Mouse (Mus musculus) liver, embryonic 12.5 days (tissue): ENCODE measurements around the gene Atxn7l1. TPM values are rescaled to one million over a fixed set of nuclear protein-coding genes. Genes with fewer than 3 reads are reported as not detected.

ENCODE experiments used
- ATAC-seq: fragments of 200-750 bp; cut with Nextera tagmentation; 2 replicates; pipeline ENCODE4 v1.8.0; 2017; ENCODE audit warnings: moderate number of reproducible peaks, mild to moderate bottlenecking, moderate library complexity
- H3K27ac ChIP-seq: fragments of 300-500 bp; sonication (generic); 2 replicates; pipeline ENCODE4 v1.5.1; 2016; ENCODE audit warnings: mild to moderate bottlenecking
- H3K27me3 ChIP-seq: fragments of 300-500 bp; sonication (generic); replicated peaks from 2 replicates; pipeline ENCODE4 v1.6.1; 2016; ENCODE audit warnings: mild to moderate bottlenecking, moderate library complexity
- H3K36me3 ChIP-seq: fragments of 300-500 bp; sonication (generic); 2 replicates; pipeline ENCODE4 v1.6.1; 2016; ENCODE audit warnings: mild to moderate bottlenecking, moderate library complexity
- H3K4me1 ChIP-seq: fragments of 300-500 bp; sonication (generic); 2 replicates; pipeline ENCODE4 v1.6.1; 2016
- H3K4me2 ChIP-seq: fragments of 300-500 bp; sonication (generic); 2 replicates; pipeline ENCODE4 v1.6.1; 2016; ENCODE audit warnings: mild to moderate bottlenecking, moderate library complexity
- H3K4me3 ChIP-seq: fragments of 300-500 bp; sonication (generic); 2 replicates; pipeline ENCODE4 v1.5.1; 2016; ENCODE audit warnings: mild to moderate bottlenecking, moderate library complexity
- H3K9ac ChIP-seq: fragments of 300-500 bp; sonication (generic); 2 replicates; pipeline ENCODE4 v1.6.1; 2016; ENCODE audit warnings: mild to moderate bottlenecking, moderate library complexity
- H3K9me3 ChIP-seq: fragments of 300-500 bp; sonication (generic); replicated peaks from 2 replicates; pipeline ENCODE4 v1.6.1; 2016; ENCODE audit warnings: mild to moderate bottlenecking, moderate library complexity
- WGBS: fragments of 180-500 bp; shearing (Covaris S2); methylation state at CpG from one replicate; pipeline ENCODE4 v1.1.7; 2016; ENCODE audit not compliant: insufficient replicate concordance; 5-methylcytosine and 5-hydroxymethylcytosine counted together
- polyA plus RNA-seq: library from polyadenylated mRNA; unstranded; fragments of >200 nt; fragmentation: Nextera tagmentation; extraction: Ambion mirVana; gene quantifications from 2 replicates; pipeline ENCODE4 v1.2.1, GENCODE M21; 2016

Atxn7l1 gene
- polyA plus RNA-seq, 1 experiment from 2014 or later = 16.9 TPM

- Histone ChIP-seq H3K4me1 (peaks cover 18% of the 10 kb centered on the region), H3K27ac (no peak overlapping the region), H3K27me3 (no peaks in the 10 kb centered on the region), H3K36me3 (no peaks in the 10 kb centered on the region), H3K9me3 (no peaks in the 10 kb centered on the region), H3K9ac (no peak overlapping the region), H3K4me2 (no peak overlapping the region), H3K4me3 (no peak overlapping the region)
- 0 out of 2 replicates have a peak, but pooled peaks have one; percentile 28 for ATAC-seq
- 76% methylated on average over 9 of the region's 9 CpGs for WGBS
These were observed 138.6 kb downstream of the Atxn7l1 start for GRCm38 (mm10) chr12:33285933-33286649.

- Histone ChIP-seq H3K9me3 (no peaks in the 10 kb centered on the region), H3K4me2 (no peak overlapping the region), H3K27ac (no peak overlapping the region), H3K9ac (no peak overlapping the region), H3K27me3 (no peaks in the 10 kb centered on the region), H3K4me3 (no peak overlapping the region), H3K36me3 (no peaks in the 10 kb centered on the region), H3K4me1 (peaks cover 18% of the 10 kb centered on the region)
- 65% methylated on average over 3 of the region's 3 CpGs for WGBS
- ATAC-seq = no peak
These were observed 140.2 kb downstream of the Atxn7l1 start for GRCm38 (mm10) chr12:33287686-33288085.

DNA sequence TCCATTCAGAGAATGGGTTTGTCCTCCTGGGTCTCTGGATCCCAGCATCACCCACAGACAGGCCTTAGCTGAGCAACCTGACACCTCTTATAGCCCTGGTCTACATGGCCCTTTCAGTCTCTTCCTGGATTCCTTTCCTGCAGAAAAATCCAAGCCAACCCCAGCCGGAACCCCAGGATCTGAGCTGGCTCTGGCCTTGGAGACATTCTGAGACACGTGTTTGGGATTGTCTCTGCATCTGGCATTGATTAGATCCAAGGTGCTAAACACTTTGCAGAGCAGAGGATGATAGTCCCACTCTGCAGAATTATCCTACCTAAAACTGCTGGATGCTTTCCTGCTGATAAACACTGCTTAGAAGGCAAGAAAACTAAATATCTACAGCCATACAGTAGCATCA is 141.3 kb downstream of the Atxn7l1 start:
- Histone ChIP-seq H3K9me3 (no peaks in the 10 kb centered on the region), H3K4me3 (no peak overlapping the region), H3K27ac (no peak overlapping the region), H3K36me3 (no peaks in the 10 kb centered on the region), H3K27me3 (no peaks in the 10 kb centered on the region), H3K4me2 (no peak overlapping the region), H3K9ac (no peak overlapping the region), H3K4me1 (peaks cover 18% of the 10 kb centered on the region)
- ATAC-seq = no peak
- WGBS = 62% methylated on average over 2 of the region's 2 CpGs

GRCm38 (mm10) chr12:33302070-33302469 is 154.6 kb downstream of the Atxn7l1 start:
- under 1% methylated on average over 14 of the region's 14 CpGs for WGBS
- Histone ChIP-seq H3K27me3 (no peaks in the 10 kb centered on the region), H3K4me1 (peaks cover 45% of the 10 kb centered on the region), H3K4me2 (peak overlapping the region; percentile 86), H3K9me3 (no peaks in the 10 kb centered on the region), H3K36me3 (no peaks in the 10 kb centered on the region), H3K9ac (peak overlapping the region; percentile 81), H3K4me3 (peak overlapping the region; percentile 70), H3K27ac (peak overlapping the region; percentile 88)
- ATAC-seq = peak; percentile 67

DNA sequence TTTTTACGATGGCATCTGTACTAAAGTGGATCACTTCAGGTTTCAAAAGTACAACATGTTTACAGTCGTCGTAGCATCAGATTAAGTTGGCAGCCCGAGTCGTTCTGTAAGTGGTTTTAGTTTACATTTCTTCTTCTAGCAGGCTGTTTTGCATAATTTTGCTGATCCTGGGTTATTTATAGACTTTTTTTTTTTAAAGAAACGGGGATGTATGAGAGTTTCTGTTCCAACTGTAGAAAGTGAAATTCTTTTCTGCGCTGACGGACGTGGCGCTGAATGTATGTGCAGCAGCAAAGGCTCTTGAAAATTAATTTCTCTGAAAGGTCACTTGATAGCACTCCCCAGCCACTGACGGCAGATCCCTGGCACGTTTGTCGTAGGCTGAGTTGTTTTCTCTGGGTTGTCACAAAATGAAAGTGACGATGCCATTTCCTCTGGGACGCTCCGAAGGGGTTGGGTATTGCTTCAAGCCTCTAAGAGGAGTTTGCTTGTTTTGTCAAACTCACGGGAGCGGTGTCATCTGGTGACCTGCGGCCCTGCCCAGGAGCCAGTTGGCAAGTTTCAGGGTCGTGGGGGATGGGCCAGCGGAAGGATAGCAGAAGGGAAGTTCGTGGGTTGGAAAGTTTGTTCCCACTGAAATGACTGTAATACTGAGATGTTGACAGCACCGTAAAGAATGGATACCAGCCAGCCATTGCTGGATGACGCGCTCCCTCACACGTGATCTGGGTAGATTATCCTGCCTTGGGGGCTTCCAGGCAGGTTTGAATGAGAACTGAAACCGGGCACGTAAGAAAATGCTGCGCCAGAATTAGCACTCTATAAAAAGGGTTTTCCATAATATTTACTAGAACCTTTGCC is 155.3 kb downstream of the Atxn7l1 start:
- under 1% methylated on average over 29 of the region's 29 CpGs for WGBS
- ATAC-seq = peak; percentile 73
- H3K27ac ChIP-seq = peak overlapping the region; percentile 88

DNA sequence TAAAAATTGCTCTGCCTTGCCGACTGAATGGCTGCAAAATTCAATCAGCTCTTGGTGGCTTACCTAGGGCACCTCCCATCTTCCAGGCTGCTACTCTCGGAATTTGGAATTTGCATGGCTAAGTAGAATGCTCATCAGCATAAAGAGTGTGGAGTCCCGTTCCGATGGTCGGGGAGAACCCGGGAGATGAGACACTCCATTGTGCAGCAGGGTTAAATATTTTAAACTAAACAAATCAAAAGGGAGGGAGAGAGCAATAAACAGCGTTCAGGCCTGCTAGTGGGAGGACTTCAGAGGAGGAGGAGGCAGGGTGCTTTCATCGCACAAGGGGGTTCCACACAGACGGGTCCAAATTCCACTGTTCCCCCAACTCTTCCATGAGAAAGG is 155.9 kb downstream of the Atxn7l1 start:
- H3K36me3 ChIP-seq = no peaks in the 10 kb centered on the region
- peak; percentile 33; the same call in 1 of the 2 replicates for ATAC-seq
- peak overlapping the region; percentile 81 for H3K9ac ChIP-seq
- peak overlapping the region; percentile 88 for H3K27ac ChIP-seq
- WGBS = 20% methylated on average over 9 of the region's 9 CpGs
- peak overlapping the region; percentile 86 for H3K4me2 ChIP-seq
- H3K9me3 ChIP-seq = no peaks in the 10 kb centered on the region
- no peaks in the 10 kb centered on the region for H3K27me3 ChIP-seq
- H3K4me3 ChIP-seq = peak overlapping the region; percentile 70
- peaks cover 58% of the 10 kb centered on the region for H3K4me1 ChIP-seq

More for the DNA sequence above, 155.3 kb downstream of the Atxn7l1 start:
- Histone ChIP-seq H3K9me3 (no peaks in the 10 kb centered on the region), H3K27me3 (no peaks in the 10 kb centered on the region), H3K9ac (peak overlapping the region; percentile 81), H3K4me2 (peak overlapping the region; percentile 86), H3K4me3 (peak overlapping the region; percentile 70), H3K36me3 (no peaks in the 10 kb centered on the region), H3K4me1 (peaks cover 52% of the 10 kb centered on the region)

DNA sequence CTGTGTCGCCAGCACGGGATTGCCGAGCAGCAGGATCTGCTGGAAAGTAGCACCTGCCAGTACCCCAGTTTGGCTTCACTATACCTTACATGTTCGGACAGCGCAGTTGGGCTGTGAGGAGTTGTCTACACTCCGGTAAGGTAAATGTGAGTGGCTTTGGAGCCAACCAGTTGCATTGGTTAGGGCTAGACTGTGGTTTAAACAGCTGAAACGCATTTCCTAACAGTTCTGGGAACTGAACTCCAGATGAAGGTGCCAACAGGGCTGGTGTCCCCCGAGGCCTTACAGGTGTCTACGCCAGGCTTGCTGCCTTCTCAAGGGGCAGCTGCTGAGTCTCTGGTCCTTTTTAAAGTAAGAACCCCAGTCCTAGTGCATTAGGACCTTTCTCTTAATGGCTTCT is 157.6 kb downstream of the Atxn7l1 start:
- H3K9ac ChIP-seq = no peak overlapping the region
- no peak for ATAC-seq
- no peak overlapping the region for H3K4me2 ChIP-seq
- peaks cover 65% of the 10 kb centered on the region for H3K4me1 ChIP-seq
- H3K27ac ChIP-seq = no peak overlapping the region
- H3K27me3 ChIP-seq = no peaks in the 10 kb centered on the region
- WGBS = 86% methylated on average over 9 of the region's 9 CpGs
- H3K36me3 ChIP-seq = peaks cover 4% of the 10 kb centered on the region; the same call in 1 of the 2 replicates
- H3K9me3 ChIP-seq = no peaks in the 10 kb centered on the region
- H3K4me3 ChIP-seq = no peak overlapping the region

- peak overlapping the region; percentile 29; the same call in 1 of the 2 replicates for H3K4me2 ChIP-seq
- no peaks in the 10 kb centered on the region for H3K27me3 ChIP-seq
- 0 out of 2 replicates have a peak overlapping the region, but pooled peaks have one; percentile 15 for H3K9ac ChIP-seq
- H3K9me3 ChIP-seq = no peaks in the 10 kb centered on the region
- 35% methylated on average over 4 of the region's 5 CpGs for WGBS
- H3K4me1 ChIP-seq = peaks cover 73% of the 10 kb centered on the region
- peaks cover 4% of the 10 kb centered on the region; the same call in 1 of the 2 replicates for H3K36me3 ChIP-seq
- H3K4me3 ChIP-seq = no peak overlapping the region
- peak overlapping the region; percentile 1 for H3K27ac ChIP-seq
- ATAC-seq = peak; percentile 31; the same call in 1 of the 2 replicates
These were observed 159.0 kb downstream of the Atxn7l1 start for GRCm38 (mm10) chr12:33306476-33306875.

DNA sequence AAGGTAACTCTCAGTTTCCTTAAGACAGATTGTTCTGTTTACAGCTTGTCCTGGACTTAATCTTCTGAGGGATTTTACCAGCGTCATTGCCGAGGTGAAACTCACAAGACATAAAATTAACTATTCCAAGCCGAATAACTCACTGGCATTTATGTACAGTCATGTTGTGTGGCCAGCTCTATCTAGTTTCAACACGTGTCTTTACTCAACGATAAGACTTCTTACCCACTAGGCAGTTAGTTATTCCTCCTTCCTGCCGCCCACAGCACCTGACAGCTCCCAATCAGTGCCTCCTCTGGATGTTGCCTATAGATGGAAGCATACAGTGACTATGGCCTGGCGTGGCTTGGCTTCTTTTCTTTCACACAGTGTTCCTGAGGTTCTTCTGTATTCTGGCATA is 161.2 kb downstream of the Atxn7l1 start:
- ATAC-seq = peak; percentile 66
- Histone ChIP-seq H3K9ac (no peak overlapping the region), H3K27ac (peak overlapping the region; percentile 42; the same call in 1 of the 2 replicates), H3K36me3 (peaks cover 4% of the 10 kb centered on the region; the same call in 1 of the 2 replicates), H3K4me3 (no peak overlapping the region), H3K9me3 (no peaks in the 10 kb centered on the region), H3K27me3 (no peaks in the 10 kb centered on the region), H3K4me1 (peaks cover 76% of the 10 kb centered on the region), H3K4me2 (peak overlapping the region; percentile 6; the same call in 1 of the 2 replicates)
- WGBS = 53% methylated on average over 7 of the region's 7 CpGs

GRCm38 (mm10) chr12:33313828-33314671 is 166.6 kb downstream of the Atxn7l1 start:
- Histone ChIP-seq H3K4me1 (peaks cover 76% of the 10 kb centered on the region), H3K27me3 (no peaks in the 10 kb centered on the region), H3K27ac (peak overlapping the region; percentile 94), H3K9me3 (no peaks in the 10 kb centered on the region), H3K36me3 (peaks cover 12% of the 10 kb centered on the region), H3K4me3 (peak overlapping the region; percentile 61), H3K9ac (peak overlapping the region; percentile 81), H3K4me2 (peak overlapping the region; percentile 79)
- peak; percentile 57 for ATAC-seq
- WGBS = 12% methylated on average over 14 of the region's 14 CpGs

DNA sequence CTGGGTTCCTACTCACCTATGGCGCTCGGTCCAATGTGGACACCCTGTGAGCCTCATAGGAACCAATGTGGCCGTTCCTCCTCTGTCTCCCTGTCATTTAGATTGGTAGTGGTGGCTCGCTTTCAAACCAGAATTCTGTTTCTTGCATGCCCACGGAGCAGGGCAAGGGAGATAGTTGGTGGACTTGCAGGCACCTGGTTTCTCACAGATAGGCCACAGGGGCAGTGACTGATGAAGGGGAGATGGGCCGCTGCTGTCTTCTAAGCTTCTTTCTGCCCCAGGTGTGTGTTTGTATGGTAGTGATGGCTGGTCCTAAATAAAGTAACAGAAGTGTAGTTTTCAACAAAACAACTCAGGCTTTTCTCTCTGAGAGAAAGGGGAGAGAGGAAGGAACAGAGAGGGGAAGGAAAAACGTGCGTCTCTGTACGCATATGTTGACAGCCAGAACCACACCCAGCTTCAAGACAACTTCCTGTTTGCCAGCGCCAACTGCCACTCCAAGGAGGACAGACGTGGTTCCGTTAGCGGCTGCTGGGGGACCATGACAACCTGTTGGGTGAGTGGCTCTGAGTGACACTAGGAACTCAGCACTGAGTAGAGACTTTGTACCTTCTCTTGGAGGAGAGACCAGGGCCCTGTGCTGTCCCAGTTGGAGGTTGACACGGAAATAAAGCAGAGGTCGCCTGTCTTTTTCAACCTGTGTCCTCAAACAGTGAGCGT is 167.6 kb downstream of the Atxn7l1 start:
- Histone ChIP-seq H3K9ac (peak overlapping the region; percentile 81), H3K27ac (peak overlapping the region; percentile 94), H3K4me2 (peak overlapping the region; percentile 79), H3K36me3 (peaks cover 17% of the 10 kb centered on the region), H3K4me1 (peaks cover 86% of the 10 kb centered on the region), H3K27me3 (no peaks in the 10 kb centered on the region), H3K9me3 (no peaks in the 10 kb centered on the region), H3K4me3 (peak overlapping the region; percentile 61)
- peak; percentile 73 for ATAC-seq
- 24% methylated on average over 16 of the region's 16 CpGs for WGBS
